Comparison of ENCODE assay signal across 10 mouse cellular contexts in genomic region chr19:44519152-44519551, GRCm38 (mm10). TPM values are rescaled to one million over a fixed set of nuclear protein-coding genes. Genes with fewer than 3 reads are reported as not detected.
A peak's percentile ranks its signal among the peaks of the same experiment; 100 is the strongest.
DNase-seq lines count a peak whose midpoint lies in the region; ATAC-seq and TF ChIP-seq lines count a peak whose summit lies in the region.
"Had no signal": no experiment of that assay in that cellular context is flagged by ENCODE, and none has a peak within 500 bp of the region (broad histone marks: within the 10 kb centered on the region; RNA-seq: fewer than 3 reads in every experiment).

No protein-coding gene starts in this region.

- no peak overlapping the region for H3K4me2 ChIP-seq in liver, postnatal 0 days (ENCODE audit: low read depth, low read length)
- H3K4me2 ChIP-seq in liver, embryonic 12.5 days: no peak overlapping the region
- H3K4me2 ChIP-seq in embryonic facial prominence, embryonic 14.5 days (ENCODE audit: low read depth, low read length): no peak overlapping the region
- no peak overlapping the region for H3K4me2 ChIP-seq in midbrain, embryonic 13.5 days (replicated peaks)
- H3K4me2 ChIP-seq: neural tube, embryonic 12.5 days had no signal

- intact Hi-C loops in left cerebral cortex, postnatal 14 days (cut with DNase I): no loop called here

- no peak overlapping the region for H3K9ac ChIP-seq in liver, postnatal 0 days (replicated peaks)
- no peak overlapping the region for H3K9ac ChIP-seq in liver, embryonic 12.5 days
- H3K9ac ChIP-seq in embryonic facial prominence, embryonic 14.5 days (ENCODE audit: low read depth, low read length): no peak overlapping the region
- H3K9ac ChIP-seq in midbrain, embryonic 13.5 days (replicated peaks): no peak overlapping the region
- H3K9ac ChIP-seq: neural tube, embryonic 12.5 days had no signal

- TF ChIP-seq POLR2A in kidney, adult 2 months (IDR thresholded peaks at IDR 0.05; ENCODE audit: low read depth, low read length): no peak

- peak; percentile 36 for DNase-seq in liver, postnatal 0 days
- DNase-seq in embryonic facial prominence, embryonic 14.5 days (ENCODE audit: low spot score): peak; percentile 54
- peak; percentile 60 for DNase-seq in kidney, adult 2 months
- peak; percentile 63 for DNase-seq in retina, embryonic 14.5 days (ENCODE audit: low spot score)
- DNase-seq in layer of hippocampus, postnatal 10 days (ENCODE audit: low spot score in 2 of 2): no peak
- DNase-seq in left cerebral cortex, postnatal 14 days (ENCODE audit: low spot score in 2 of 2): no peak

- peak; percentile 46; the same call in 1 of the 2 replicates for TF ChIP-seq EP300 in liver, postnatal 0 days (IDR thresholded peaks at IDR 0.05; ENCODE audit: low read depth)

- peaks cover 4% of the 10 kb centered on the region; the same call in 1 of the 2 replicates for H3K4me1 ChIP-seq in liver, postnatal 0 days (ENCODE audit: insufficient read depth)
- H3K4me1 ChIP-seq in liver, embryonic 12.5 days: no peaks in the 10 kb centered on the region
- 0 out of 2 replicates have a peak, but pooled peaks cover 7% of the 10 kb centered on the region for H3K4me1 ChIP-seq in embryonic facial prominence, embryonic 14.5 days (ENCODE audit: control insufficient read depth, insufficient read depth, low read length)
- H3K4me1 ChIP-seq in kidney, adult 2 months (ENCODE audit: control insufficient read depth, insufficient read depth, low read length): no peaks in the 10 kb centered on the region; the same call in 1 of the 2 replicates
- peaks cover 40% of the 10 kb centered on the region for H3K4me1 ChIP-seq in midbrain, embryonic 13.5 days (replicated peaks)

- peak; percentile 72 for ATAC-seq in liver, postnatal 0 days
- no peak for ATAC-seq in liver, embryonic 12.5 days
- ATAC-seq in embryonic facial prominence, embryonic 14.5 days (ENCODE audit: low read depth): no peak
- ATAC-seq in midbrain, embryonic 13.5 days: no peak

- peaks cover 16% of the 10 kb centered on the region for H3K27me3 ChIP-seq in liver, postnatal 0 days (ENCODE audit: insufficient read depth, low read length)
- peaks cover 53% of the 10 kb centered on the region for H3K27me3 ChIP-seq in liver, embryonic 12.5 days (replicated peaks)
- H3K27me3 ChIP-seq in embryonic facial prominence, embryonic 14.5 days (replicated peaks; ENCODE audit: control insufficient read depth, insufficient read depth, low read length): peaks cover 34% of the 10 kb centered on the region
- H3K27me3 ChIP-seq in kidney, adult 2 months (replicated peaks; ENCODE audit: control insufficient read depth, insufficient read depth, low read length): no peaks in the 10 kb centered on the region
- peaks cover 99% of the 10 kb centered on the region for H3K27me3 ChIP-seq in midbrain, embryonic 13.5 days

- 30% methylated on average over 7 of the region's 7 CpGs for WGBS in liver, postnatal 0 days (ENCODE audit: insufficient replicate concordance)
- WGBS in liver, embryonic 12.5 days (ENCODE audit: insufficient replicate concordance): 27% methylated on average over 7 of the region's 7 CpGs
- 31% methylated on average over 7 of the region's 7 CpGs for WGBS in embryonic facial prominence, embryonic 14.5 days
- WGBS in kidney, adult 2 months: 25% methylated on average over 7 of the region's 7 CpGs
- WGBS in midbrain, embryonic 13.5 days: 19% methylated on average over 7 of the region's 7 CpGs

- no peaks in the 10 kb centered on the region for H3K9me3 ChIP-seq in liver, postnatal 0 days (ENCODE audit: low read length)
- H3K9me3 ChIP-seq in liver, embryonic 12.5 days (replicated peaks): no peaks in the 10 kb centered on the region
- H3K9me3 ChIP-seq in embryonic facial prominence, embryonic 14.5 days (ENCODE audit: control insufficient read depth, low read length): no peaks in the 10 kb centered on the region
- H3K9me3 ChIP-seq in midbrain, embryonic 13.5 days: no peaks in the 10 kb centered on the region
- H3K9me3 ChIP-seq: neural tube, embryonic 12.5 days had no signal

- no peaks in the 10 kb centered on the region for H3K36me3 ChIP-seq in liver, postnatal 0 days (replicated peaks; ENCODE audit: insufficient read depth, low read length)
- H3K36me3 ChIP-seq in liver, embryonic 12.5 days: no peaks in the 10 kb centered on the region
- H3K36me3 ChIP-seq in embryonic facial prominence, embryonic 14.5 days (ENCODE audit: control insufficient read depth, insufficient read depth, low read length): no peaks in the 10 kb centered on the region
- H3K36me3 ChIP-seq in kidney, adult 2 months (ENCODE audit: control insufficient read depth, insufficient read depth, low read length): no peaks in the 10 kb centered on the region
- H3K36me3 ChIP-seq in midbrain, embryonic 13.5 days: no peaks in the 10 kb centered on the region
- H3K36me3 ChIP-seq: neural tube, embryonic 12.5 days had no signal

- H3K27ac ChIP-seq in liver, postnatal 0 days (ENCODE audit: low read depth): no peak overlapping the region
- H3K27ac ChIP-seq in liver, embryonic 12.5 days: no peak overlapping the region
- no peak overlapping the region for H3K27ac ChIP-seq in embryonic facial prominence, embryonic 14.5 days (replicated peaks; ENCODE audit: low read depth, low read length)
- no peak overlapping the region for H3K27ac ChIP-seq in kidney, adult 2 months (ENCODE audit: insufficient read depth, low read depth, low read length)
- H3K27ac ChIP-seq in midbrain, embryonic 13.5 days: no peak overlapping the region
- H3K27ac ChIP-seq: neural tube, embryonic 12.5 days had no signal

- TF ChIP-seq CTCF in liver, postnatal 0 days (IDR thresholded peaks at IDR 0.05; ENCODE audit: low read depth): peak; percentile 37
- TF ChIP-seq CTCF in kidney, adult 2 months (conservative IDR thresholded peaks at IDR 0.05; ENCODE audit: insufficient read depth, insufficient read length, low read depth, low read length): peak; percentile 27; the same call in 1 of the 2 replicates

- H3K4me3 ChIP-seq in liver, postnatal 0 days (ENCODE audit: low read depth, low read length): no peak overlapping the region
- no peak overlapping the region for H3K4me3 ChIP-seq in liver, embryonic 12.5 days
- H3K4me3 ChIP-seq in embryonic facial prominence, embryonic 14.5 days (ENCODE audit: low read depth, low read length): no peak overlapping the region
- no peak overlapping the region for H3K4me3 ChIP-seq in kidney, adult 2 months (ENCODE audit: insufficient read depth, low read depth, low read length)
- no peak overlapping the region for H3K4me3 ChIP-seq in midbrain, embryonic 13.5 days (replicated peaks)
- H3K4me3 ChIP-seq: neural tube, embryonic 12.5 days had no signal

RNA-seq across cellular contexts. Expression of gene Wnt8b, which starts 25.9 kb away (rescaled TPM):
- not detected in 2 replicates for polyA plus RNA-seq in liver, postnatal 0 days (2015; fragmentation: Nextera tagmentation; extraction: Ambion mirVana)
- not detected in 2 replicates for polyA plus RNA-seq in liver, embryonic 12.5 days (2016; fragmentation: Nextera tagmentation; extraction: Ambion mirVana)
- polyA plus RNA-seq in embryonic facial prominence, embryonic 14.5 days (2014; fragmentation: Nextera tagmentation; extraction: Ambion mirVana): 0.14 and 0.34 TPM in 2 replicates
- 0.11 and 0.14 TPM in 2 replicates for polyA plus RNA-seq in kidney, adult 2 months (2012; rRNA removed)
- under 1 TPM; 0.30 to 0.31 TPM for total RNA-seq in layer of hippocampus, postnatal 10 days (2021)
- 8.0 and 11.8 TPM in 2 replicates for polyA plus RNA-seq in midbrain, embryonic 13.5 days (2015; fragmentation: Nextera tagmentation; extraction: Ambion mirVana)
- total RNA-seq in left cerebral cortex, postnatal 14 days (2021): not detected
- total RNA-seq: hematopoietic stem cell, adult 5-6 weeks had no signal

RNA-seq across cellular contexts. Expression of gene Sec31b, which starts 26.5 kb away (rescaled TPM):
- 0.54 and 0.57 TPM in 2 replicates for polyA plus RNA-seq in liver, postnatal 0 days (2015; fragmentation: Nextera tagmentation; extraction: Ambion mirVana)
- 0.36 and 0.38 TPM in 2 replicates for polyA plus RNA-seq in liver, embryonic 12.5 days (2016; fragmentation: Nextera tagmentation; extraction: Ambion mirVana)
- 0.33 and 0.46 TPM in 2 replicates for polyA plus RNA-seq in embryonic facial prominence, embryonic 14.5 days (2014; fragmentation: Nextera tagmentation; extraction: Ambion mirVana)
- polyA plus RNA-seq in kidney, adult 2 months (2012; rRNA removed): 5.3 and 6.8 TPM in 2 replicates
- under 1 TPM; 0.11 to 0.34 TPM for total RNA-seq in layer of hippocampus, postnatal 10 days (2021)
- 0.17 and 0.41 TPM in 2 replicates for polyA plus RNA-seq in midbrain, embryonic 13.5 days (2015; fragmentation: Nextera tagmentation; extraction: Ambion mirVana)
- total RNA-seq in left cerebral cortex, postnatal 14 days (2021): under 1 TPM; 0.30 to 0.33 TPM

RNA-seq across cellular contexts. Expression of gene Gm20538, which starts 33.5 kb away (rescaled TPM):
- not detected in 2 replicates for polyA plus RNA-seq in liver, postnatal 0 days (2015; fragmentation: Nextera tagmentation; extraction: Ambion mirVana)
- polyA plus RNA-seq in liver, embryonic 12.5 days (2016; fragmentation: Nextera tagmentation; extraction: Ambion mirVana): not detected in 2 replicates
- not detected in 2 replicates for polyA plus RNA-seq in embryonic facial prominence, embryonic 14.5 days (2014; fragmentation: Nextera tagmentation; extraction: Ambion mirVana)
- polyA plus RNA-seq in kidney, adult 2 months (2012; rRNA removed): not detected in 2 replicates
- not detected for total RNA-seq in layer of hippocampus, postnatal 10 days (2021)
- polyA plus RNA-seq in midbrain, embryonic 13.5 days (2015; fragmentation: Nextera tagmentation; extraction: Ambion mirVana): not detected in 2 replicates
- not detected for total RNA-seq in left cerebral cortex, postnatal 14 days (2021)
- total RNA-seq: hematopoietic stem cell, adult 5-6 weeks had no signal
- polyA plus RNA-seq: neural tube, embryonic 12.5 days had no signal

RNA-seq across cellular contexts. Expression of gene Ndufb8, which starts 36.1 kb away (rescaled TPM):
- 394 and 410 TPM in 2 replicates for polyA plus RNA-seq in liver, postnatal 0 days (2015; fragmentation: Nextera tagmentation; extraction: Ambion mirVana)
- polyA plus RNA-seq in liver, embryonic 12.5 days (2016; fragmentation: Nextera tagmentation; extraction: Ambion mirVana): 381 and 395 TPM in 2 replicates
- polyA plus RNA-seq in embryonic facial prominence, embryonic 14.5 days (2014; fragmentation: Nextera tagmentation; extraction: Ambion mirVana): 503 and 510 TPM in 2 replicates
- polyA plus RNA-seq in kidney, adult 2 months (2012; rRNA removed): 1,573 and 1,885 TPM in 2 replicates
- 100 to 1,000 TPM; 371 to 384 TPM for total RNA-seq in layer of hippocampus, postnatal 10 days (2021)
- polyA plus RNA-seq in midbrain, embryonic 13.5 days (2015; fragmentation: Nextera tagmentation; extraction: Ambion mirVana): 546 and 548 TPM in 2 replicates
- total RNA-seq in left cerebral cortex, postnatal 14 days (2021): 100 to 1,000 TPM; 408 to 415 TPM

RNA-seq across cellular contexts. Expression of gene Hif1an, which starts 43.5 kb away (rescaled TPM):
- polyA plus RNA-seq in liver, postnatal 0 days (2015; fragmentation: Nextera tagmentation; extraction: Ambion mirVana): 5.3 and 6.8 TPM in 2 replicates
- polyA plus RNA-seq in liver, embryonic 12.5 days (2016; fragmentation: Nextera tagmentation; extraction: Ambion mirVana): 18.0 and 18.3 TPM in 2 replicates
- 23.6 and 23.7 TPM in 2 replicates for polyA plus RNA-seq in embryonic facial prominence, embryonic 14.5 days (2014; fragmentation: Nextera tagmentation; extraction: Ambion mirVana)
- polyA plus RNA-seq in kidney, adult 2 months (2012; rRNA removed): 16.4 and 17.0 TPM in 2 replicates
- 10 to 100 TPM; 30.2 to 33.1 TPM for total RNA-seq in layer of hippocampus, postnatal 10 days (2021)
- 32.6 and 33.7 TPM in 2 replicates for polyA plus RNA-seq in midbrain, embryonic 13.5 days (2015; fragmentation: Nextera tagmentation; extraction: Ambion mirVana)
- 10 to 100 TPM; 31.7 to 34.6 TPM for total RNA-seq in left cerebral cortex, postnatal 14 days (2021)

Comparison
In these comparisons a context has a peak if more than half of its experiments do, and no peak if none do; other contexts are left out.
1. DNase-seq: peak in liver, postnatal 0 days (single experiment), embryonic facial prominence, embryonic 14.5 days (single experiment), kidney, adult 2 months (single experiment) and retina, embryonic 14.5 days (single experiment); none in layer of hippocampus, postnatal 10 days (0 of 2) and left cerebral cortex, postnatal 14 days (0 of 2).